Mouse (Mus musculus) CH12.LX (cell line): ENCODE measurements around the gene Fgfr1op. TPM values are rescaled to one million over a fixed set of nuclear protein-coding genes. Genes with fewer than 3 reads are reported as not detected.

Experiments used
- DNase-seq: peaks from one replicate; pipeline ENCODE4 v3.0.0-alpha.2; 2013; ENCODE audit errors: extremely low read depth
- H3K27ac ChIP-seq: 2 replicates; pipeline ENCODE4 v1.5.1; 2012; ENCODE audit warnings: low read depth, mild to moderate bottlenecking, control low read depth, moderate library complexity; ENCODE audit not compliant: insufficient read depth
- H3K27me3 ChIP-seq: replicated peaks from 2 replicates; pipeline ENCODE3; 2012; ENCODE audit warnings: inconsistent platforms
- H3K36me3 ChIP-seq, 2 experiments: replicated peaks in 1 of 2; 2 replicates each; pipeline versions ENCODE3 to v1.6.1; 2012; ENCODE audit warnings: inconsistent platforms in 1 of 2, low read length in 1 of 2, mild to moderate bottlenecking in 1 of 2, mixed read lengths in 1 of 2, moderate library complexity in 1 of 2; ENCODE audit not compliant: control insufficient read depth in 1 of 2, insufficient read depth in 1 of 2
- H3K4me1 ChIP-seq, 2 experiments: 2 replicates each; pipeline ENCODE4 v1.6.1; 2012; ENCODE audit warnings: inconsistent platforms in 1 of 2, moderate library complexity in 1 of 2; ENCODE audit not compliant: insufficient read depth in 2 of 2, control insufficient read depth in 1 of 2
- H3K4me2 ChIP-seq: 2 replicates; pipeline ENCODE4 v1.6.1; 2012; ENCODE audit warnings: low read depth, mild to moderate bottlenecking, control low read depth; ENCODE audit not compliant: poor library complexity, insufficient read depth, severe bottlenecking
- H3K4me3 ChIP-seq, 3 experiments: fragments of 150-350 bp in 1 of 3; sonication (generic) in 1 of 3; replicated peaks in 1 of 3; 2 replicates each; pipeline versions ENCODE3 to v1.5.1; 2011 to 2012; ENCODE audit warnings: low read depth in 2 of 3, low read length in 2 of 3, mild to moderate bottlenecking in 2 of 3, moderate library complexity in 2 of 3, control low read depth in 1 of 3, improper control_type of control experiment in 1 of 3, inconsistent platforms in 1 of 3, mixed read lengths in 1 of 3; ENCODE audit not compliant: poor library complexity in 1 of 3
- H3K79me2 ChIP-seq: replicated peaks from 2 replicates; pipeline ENCODE4 v1.6.1; 2012; ENCODE audit warnings: mild to moderate bottlenecking, moderate library complexity; ENCODE audit not compliant: control insufficient read depth, poor library complexity, insufficient read depth, severe bottlenecking; ENCODE audit errors: extremely low read depth
- H3K9ac ChIP-seq: 2 replicates; pipeline ENCODE4 v1.6.1; 2012; ENCODE audit warnings: low read depth, mild to moderate bottlenecking, control low read depth, moderate library complexity; ENCODE audit not compliant: insufficient read depth
- H3K9me3 ChIP-seq: replicated peaks from 2 replicates; pipeline ENCODE3; 2012; ENCODE audit warnings: low read length, inconsistent platforms, mixed read lengths
- BHLHE40 ChIP-seq: IDR thresholded peaks from 2 replicates; pipeline ENCODE4 v1.6.1; 2011; ENCODE audit warnings: mild to moderate bottlenecking, low read depth, low read length, improper control_type of control experiment
- CHD1 ChIP-seq: IDR thresholded peaks from 2 replicates; pipeline ENCODE4 v1.6.1; 2012; ENCODE audit warnings: low read depth, low read length, improper control_type of control experiment, inconsistent platforms
- CHD2 ChIP-seq: IDR thresholded peaks from 2 replicates; pipeline ENCODE4 v1.6.1; 2011; ENCODE audit warnings: low read length, improper control_type of control experiment
- CTCF ChIP-seq, 2 experiments: IDR thresholded peaks in 1 of 2; conservative IDR thresholded peaks in 1 of 2; 2 replicates each; pipeline ENCODE4 v1.5.1; 2011 to 2012; ENCODE audit warnings: low read depth in 2 of 2, low read length in 2 of 2, improper control_type of control experiment in 1 of 2, inconsistent platforms in 1 of 2, mild to moderate bottlenecking in 1 of 2, moderate library complexity in 1 of 2
- E2F4 ChIP-seq: IDR thresholded peaks from 2 replicates; pipeline ENCODE4 v1.6.1; 2011; ENCODE audit warnings: low read depth, low read length, improper control_type of control experiment; ENCODE audit not compliant: insufficient replicate concordance
- ELF1 ChIP-seq: IDR thresholded peaks from 2 replicates; pipeline ENCODE4 v1.6.1; 2014; ENCODE audit warnings: low read depth, mild to moderate bottlenecking, inconsistent platforms, low read length, improper control_type of control experiment
- EP300 ChIP-seq: IDR thresholded peaks from 2 replicates; pipeline ENCODE4 v1.6.1; 2011; ENCODE audit warnings: low read length, improper control_type of control experiment
- ETS1 ChIP-seq: conservative IDR thresholded peaks from 2 replicates; pipeline ENCODE4 v1.6.1; 2012; ENCODE audit warnings: low read depth, mild to moderate bottlenecking, inconsistent platforms, low read length, improper control_type of control experiment, moderate library complexity
- GABPA ChIP-seq: IDR thresholded peaks from 2 replicates; pipeline ENCODE4 v1.6.1; 2012; ENCODE audit warnings: low read depth, low read length, improper control_type of control experiment, inconsistent platforms; ENCODE audit not compliant: insufficient replicate concordance
- HCFC1 ChIP-seq: IDR thresholded peaks from 2 replicates; pipeline ENCODE4 v1.6.1; 2012; ENCODE audit warnings: low read depth, mild to moderate bottlenecking, inconsistent platforms, low read length, improper control_type of control experiment
- IRF4 ChIP-seq: IDR thresholded peaks from 2 replicates; pipeline ENCODE4 v1.6.1; 2014; ENCODE audit warnings: low read depth, mild to moderate bottlenecking, inconsistent platforms, low read length, improper control_type of control experiment
- JUN ChIP-seq: IDR thresholded peaks from 2 replicates; pipeline ENCODE4 v1.6.1; 2011; ENCODE audit warnings: low read depth, mild to moderate bottlenecking, low read length, improper control_type of control experiment, moderate library complexity; ENCODE audit not compliant: insufficient read depth
- JUND ChIP-seq: conservative IDR thresholded peaks from 2 replicates; pipeline ENCODE4 v1.6.1; 2011; ENCODE audit warnings: low read depth, low read length, improper control_type of control experiment
- KAT2A ChIP-seq: IDR thresholded peaks from 2 replicates; pipeline ENCODE4 v1.6.1; 2012; ENCODE audit warnings: low read length, improper control_type of control experiment, inconsistent platforms; ENCODE audit not compliant: insufficient replicate concordance
- MAFK ChIP-seq: IDR thresholded peaks from 2 replicates; pipeline ENCODE4 v1.6.1; 2011; ENCODE audit warnings: low read length, improper control_type of control experiment; ENCODE audit not compliant: insufficient replicate concordance
- MAX ChIP-seq: IDR thresholded peaks from 2 replicates; pipeline ENCODE4 v1.6.1; 2011; ENCODE audit warnings: low read length, improper control_type of control experiment
- MAZ ChIP-seq: IDR thresholded peaks from 2 replicates; pipeline ENCODE4 v1.6.1; 2012; ENCODE audit warnings: low read depth, mild to moderate bottlenecking, inconsistent platforms, low read length, improper control_type of control experiment, moderate library complexity
- MEF2A ChIP-seq: IDR thresholded peaks from 2 replicates; pipeline ENCODE4 v1.6.1; 2014; ENCODE audit warnings: low read depth, mild to moderate bottlenecking, inconsistent platforms, low read length, improper control_type of control experiment, borderline replicate concordance
- MXI1 ChIP-seq: IDR thresholded peaks from 2 replicates; pipeline ENCODE4 v1.6.1; 2011; ENCODE audit warnings: mild to moderate bottlenecking, low read depth, low read length, improper control_type of control experiment
- MYC ChIP-seq: IDR thresholded peaks from 2 replicates; pipeline ENCODE4 v1.6.1; 2011; ENCODE audit warnings: low read depth, mild to moderate bottlenecking, improper control_type of control experiment, low read length
- NELFE ChIP-seq: IDR thresholded peaks from 2 replicates; pipeline ENCODE4 v1.6.1; 2011; ENCODE audit warnings: low read depth, low read length, improper control_type of control experiment
- NRF1 ChIP-seq: IDR thresholded peaks from 2 replicates; pipeline ENCODE4 v1.6.1; 2014; ENCODE audit warnings: low read depth, mild to moderate bottlenecking, inconsistent platforms, low read length, improper control_type of control experiment, moderate library complexity
- PAX5 ChIP-seq: IDR thresholded peaks from 2 replicates; pipeline ENCODE4 v1.6.1; 2012; ENCODE audit warnings: low read length, inconsistent platforms, mixed read lengths
- POLR2A ChIP-seq: IDR thresholded peaks from 2 replicates; pipeline ENCODE4 v1.6.1; 2011; ENCODE audit warnings: low read depth, mild to moderate bottlenecking, improper control_type of control experiment, low read length
- POLR2AphosphoS2 ChIP-seq: IDR thresholded peaks from 2 replicates; pipeline ENCODE4 v1.6.1; 2011; ENCODE audit warnings: low read depth, low read length, improper control_type of control experiment
- RAD21 ChIP-seq: IDR thresholded peaks from 2 replicates; pipeline ENCODE4 v1.6.1; 2011; ENCODE audit warnings: low read depth, mild to moderate bottlenecking, low read length, improper control_type of control experiment, moderate library complexity
- RCOR1 ChIP-seq: conservative IDR thresholded peaks from 2 replicates; pipeline ENCODE4 v1.6.1; 2012; ENCODE audit warnings: low read depth, mild to moderate bottlenecking, inconsistent platforms, low read length, improper control_type of control experiment
- SIN3A ChIP-seq: IDR thresholded peaks from 2 replicates; pipeline ENCODE4 v1.6.1; 2012; ENCODE audit warnings: low read length, improper control_type of control experiment, inconsistent platforms
- SMC3 ChIP-seq: IDR thresholded peaks from 2 replicates; pipeline ENCODE4 v1.6.1; 2011; ENCODE audit warnings: low read depth, low read length, improper control_type of control experiment
- TBP ChIP-seq: conservative IDR thresholded peaks from 2 replicates; pipeline ENCODE4 v1.6.1; 2011; ENCODE audit warnings: low read depth, low read length, improper control_type of control experiment
- TCF12 ChIP-seq: IDR thresholded peaks from 2 replicates; pipeline ENCODE4 v1.6.1; 2014; ENCODE audit warnings: low read depth, mild to moderate bottlenecking, inconsistent platforms, low read length, improper control_type of control experiment
- UBTF ChIP-seq: IDR thresholded peaks from 2 replicates; pipeline ENCODE4 v1.6.1; 2012; ENCODE audit warnings: low read depth, mild to moderate bottlenecking, inconsistent platforms, low read length, improper control_type of control experiment, moderate library complexity
- USF1 ChIP-seq: IDR thresholded peaks from 2 replicates; pipeline ENCODE4 v1.6.1; 2014; ENCODE audit warnings: low read depth, mild to moderate bottlenecking, inconsistent platforms, low read length, improper control_type of control experiment
- USF2 ChIP-seq: conservative IDR thresholded peaks from 2 replicates; pipeline ENCODE4 v1.6.1; 2011; ENCODE audit warnings: low read depth, low read length, improper control_type of control experiment
- ZC3H11A ChIP-seq: IDR thresholded peaks from 2 replicates; pipeline ENCODE4 v1.6.1; 2012; ENCODE audit warnings: low read depth, mild to moderate bottlenecking, inconsistent platforms, low read length, improper control_type of control experiment
- ZKSCAN1 ChIP-seq: IDR thresholded peaks from 2 replicates; pipeline ENCODE4 v1.6.1; 2012; ENCODE audit warnings: low read depth, inconsistent platforms, low read length, improper control_type of control experiment, borderline replicate concordance
- ZMIZ1 ChIP-seq: IDR thresholded peaks from 2 replicates; pipeline ENCODE4 v1.6.1; 2012; ENCODE audit warnings: low read depth, mild to moderate bottlenecking, inconsistent platforms, low read length, improper control_type of control experiment
- ZNF384 ChIP-seq: IDR thresholded peaks from 2 replicates; pipeline ENCODE4 v1.6.1; 2012; ENCODE audit warnings: low read depth, low read length, improper control_type of control experiment, inconsistent platforms
- dilution Hi-C: fragments of 300-500 bp; cut with MboI; formaldehyde crosslinking; loops from 2 replicates; pipeline ENCODE4 v1.14.3; 2020; ENCODE audit warnings: low sequenced_read_pairs; ENCODE audit not compliant: extremely low pct_unique_long_range_greater_than_20kb, extremely low pct_ligation_motif_present
- in situ Hi-C: fragments of 300-500 bp; cut with MboI; formaldehyde crosslinking; loops from 3 replicates; pipeline ENCODE4 v1.14.3; 2019; ENCODE audit warnings: low sequenced_read_pairs, low pct_ligation_motif_present, low pct_unique_long_range_greater_than_20kb, mixed read lengths
- polyA plus RNA-seq: library from polyadenylated mRNA; unstranded; fragments of >175 nt; gene quantifications from 2 replicates; pipeline ENCODE4 v1.2.1, GENCODE M21; 2012; ENCODE audit warnings: low read depth; ENCODE audit not compliant: insufficient read length
- total RNA-seq, 2 experiments: library from RNA; depleted of rRNA; stranded (reverse); fragments of 300-350 nt in 1 of 2; fragments of >200 nt in 1 of 2; gene quantifications; 2 replicates each; pipeline ENCODE4 v1.2.3; 2012 to 2014

Fgfr1op gene
- total and polyA plus RNA-seq, 3 experiments = 29.8 to 56.3 (median 46.9) TPM

- H3K9me3 ChIP-seq = peaks cover 7% of the 10 kb centered on the region
- DNase-seq = peak; percentile 72
- peaks cover 36 to 96% of the 10 kb centered on the region in 2 experiments for H3K4me1 ChIP-seq
- in situ Hi-C loops = no loop called here
- dilution Hi-C loops = no loop called here
- no peaks in the 10 kb centered on the region for H3K27me3 ChIP-seq
- no peaks in the 10 kb centered on the region for H3K36me3 ChIP-seq
- no peak overlapping the region for H3K27ac ChIP-seq
- H3K79me2 ChIP-seq = no peaks in the 10 kb centered on the region
- TF ChIP-seq POLR2AphosphoS2 (no peak), ZNF384 (no peak), UBTF (no peak), MYC (no peak), KAT2A (no peak), TCF12 (peak; percentile 54; the same call in 1 of the 2 replicates), NRF1 (no peak), SIN3A (no peak), BHLHE40 (peak; percentile 71), USF1 (no peak), IRF4 (peak; percentile 80), ZKSCAN1 (no peak), ELF1 (no peak), HCFC1 (no peak), ZMIZ1 (no peak), POLR2A (no peak), USF2 (no peak), MEF2A (peak; percentile 95), JUND (no peak), CHD1 (no peak), PAX5 (no peak), E2F4 (no peak), MAFK (no peak; the same call in 1 of the 2 replicates), MAX (no peak), MAZ (no peak), CHD2 (0 out of 2 replicates have a peak, but pooled peaks have one; percentile 46), TBP (no peak), CTCF (conservative IDR thresholded peaks at IDR 0.05 in 1 of 2, IDR thresholded peaks at IDR 0.05 in 1 of 2; ENCODE audit: low read depth in 2 of 2, low read length in 2 of 2) (no peak), RCOR1 (no peak), SMC3 (no peak), ZC3H11A (no peak), ETS1 (peak; percentile 82), GABPA (no peak), JUN (no peak), EP300 (peak; percentile 82), MXI1 (no peak), RAD21 (no peak), NELFE (no peak)
- TF ChIP-seq, all 38 proteins: peak for 7
- no peak overlapping the region for H3K4me3 ChIP-seq
- peak overlapping the region; percentile 71 for H3K4me2 ChIP-seq
- H3K9ac ChIP-seq = no peak overlapping the region
Observed at GRCm38 (mm10) chr17:8238012-8238710, 72.9 kb downstream of the Fgfr1op start.
